Mouse (Mus musculus) C2C12 (cell line): ENCODE measurements around the gene Tcf25. TPM values are rescaled to one million over a fixed set of nuclear protein-coding genes. Genes with fewer than 3 reads are reported as not detected.
"Not testable (repeated sequence)": the region's sequence is repeated elsewhere in the genome, so short reads cannot be mapped to it uniquely, and the experiment has no call there.

Experiments
- H3K27me3 ChIP-seq: one replicate; pipeline ENCODE4 v1.6.1; 2011; ENCODE audit not compliant: control insufficient read depth, insufficient read depth, insufficient read length
- H3K36me3 ChIP-seq: one replicate; pipeline ENCODE4 v1.6.1; 2011; ENCODE audit not compliant: control insufficient read depth, insufficient read depth
- H3K4me3 ChIP-seq: one replicate; pipeline ENCODE4 v1.5.1; 2011; ENCODE audit warnings: mild to moderate bottlenecking, control low read depth; ENCODE audit not compliant: poor library complexity, insufficient read depth, severe bottlenecking
- H3K79me2 ChIP-seq: one replicate; pipeline ENCODE4 v1.6.1; 2011; ENCODE audit not compliant: control insufficient read depth, insufficient read depth
- H3K79me3 ChIP-seq: one replicate; pipeline ENCODE4 v1.6.1; 2011; ENCODE audit warnings: low read depth, control low read depth
- H3ac ChIP-seq: one replicate; pipeline ENCODE3; 2011; ENCODE audit warnings: low read depth; ENCODE audit not compliant: control insufficient read depth, insufficient read length
- CEBPB ChIP-seq: IDR thresholded peaks from one replicate; pipeline ENCODE4 v1.6.1; 2011; ENCODE audit warnings: low read depth, mild to moderate bottlenecking, control low read depth, moderate library complexity
- CTCF ChIP-seq: IDR thresholded peaks from one replicate; pipeline ENCODE4 v1.5.1; 2011; ENCODE audit not compliant: control insufficient read depth, insufficient read depth, insufficient read length
- FOSL1 ChIP-seq: IDR thresholded peaks from one replicate; pipeline ENCODE4 v1.8.0; 2011; ENCODE audit warnings: mild to moderate bottlenecking, low read length; ENCODE audit not compliant: poor library complexity, insufficient read depth, severe bottlenecking
- MAX ChIP-seq: IDR thresholded peaks from one replicate; pipeline ENCODE4 v1.6.1; 2011; ENCODE audit warnings: mild to moderate bottlenecking, control low read depth
- MYOD1 ChIP-seq: IDR thresholded peaks from one replicate; pipeline ENCODE4 v1.6.1; 2011; ENCODE audit warnings: low read depth; ENCODE audit not compliant: control insufficient read depth, insufficient read length
- MYOG ChIP-seq: IDR thresholded peaks from one replicate; pipeline ENCODE4 v1.6.1; 2011; ENCODE audit not compliant: control insufficient read depth, insufficient read length; ENCODE audit errors: extremely low read depth
- USF1 ChIP-seq: IDR thresholded peaks from one replicate; pipeline ENCODE4 v1.6.1; 2011; ENCODE audit warnings: low read depth, mild to moderate bottlenecking, control low read depth, moderate library complexity
- polyA plus RNA-seq: library from polyadenylated mRNA; unstranded; fragments of >200 nt; fragmentation: generic; extraction: Trizol; gene quantifications from one replicate; pipeline ENCODE4 v1.2.1, GENCODE M21; 2012; ENCODE audit warnings: missing spikeins

Gene Tcf25
- polyA plus RNA-seq, 1 experiment: 128 TPM

- H3K79me2 ChIP-seq: no peaks in the 10 kb centered on the region
- H3K36me3 ChIP-seq: no peaks in the 10 kb centered on the region
Measured at GRCm38 (mm10) chr8:123428939-123429721, 55.6 kb downstream of the Tcf25 start.

DNA sequence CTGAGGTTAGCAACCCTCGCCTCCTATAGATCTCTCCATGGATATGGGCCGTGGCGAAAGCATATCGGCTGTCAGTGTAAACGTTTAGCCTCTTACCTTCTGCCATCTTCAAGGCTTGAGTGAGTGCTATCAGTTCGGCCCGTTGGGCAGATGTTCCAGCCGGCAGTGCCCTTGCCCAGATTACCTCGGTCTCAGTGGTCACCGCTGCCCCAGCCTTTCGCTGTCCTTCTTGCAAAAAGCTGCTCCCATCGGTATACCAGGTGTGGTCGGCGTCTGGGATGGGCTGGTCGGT is 56.1 kb downstream of the Tcf25 start:
- H3K4me3 ChIP-seq, H3K27me3 ChIP-seq, H3ac ChIP-seq, H3K79me2 ChIP-seq, H3K79me3 ChIP-seq, H3K36me3 ChIP-seq: not testable (repeated sequence)

More at GRCm38 (mm10) chr8:123428939-123429721, 55.6 kb downstream of the Tcf25 start:
- Histone ChIP-seq H3K27me3 (no peaks in the 10 kb centered on the region), H3ac (no peak overlapping the region), H3K4me3 (no peak overlapping the region), H3K79me3 (no peaks in the 10 kb centered on the region)
- TF ChIP-seq MAX (no peak), MYOD1 (no peak), USF1 (no peak), CEBPB (no peak), CTCF (no peak), FOSL1 (no peak), MYOG (no peak)

DNA sequence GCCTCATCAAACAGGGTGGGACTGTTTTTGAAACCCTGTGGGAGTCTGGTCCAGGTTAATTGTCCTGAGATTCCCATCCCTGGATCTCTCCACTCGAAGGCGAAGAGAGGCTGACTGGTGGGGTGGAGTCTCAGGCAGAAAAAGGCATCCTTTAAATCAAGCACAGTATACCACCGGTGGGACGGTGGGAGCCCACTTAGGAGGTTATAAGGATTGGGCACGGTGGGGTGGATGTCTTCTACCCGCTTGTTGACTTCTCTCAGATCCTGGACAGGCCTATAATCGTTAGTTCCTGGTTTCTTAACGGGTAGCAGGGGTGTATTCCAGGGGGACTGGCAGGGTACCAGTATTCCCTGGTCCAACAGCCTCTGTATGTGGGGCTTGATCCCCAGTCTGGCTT is 57.4 kb downstream of the Tcf25 start:
- not testable (repeated sequence) for H3K79me2 ChIP-seq, H3K27me3 ChIP-seq, H3K79me3 ChIP-seq, H3K36me3 ChIP-seq, H3ac ChIP-seq, H3K4me3 ChIP-seq

DNA sequence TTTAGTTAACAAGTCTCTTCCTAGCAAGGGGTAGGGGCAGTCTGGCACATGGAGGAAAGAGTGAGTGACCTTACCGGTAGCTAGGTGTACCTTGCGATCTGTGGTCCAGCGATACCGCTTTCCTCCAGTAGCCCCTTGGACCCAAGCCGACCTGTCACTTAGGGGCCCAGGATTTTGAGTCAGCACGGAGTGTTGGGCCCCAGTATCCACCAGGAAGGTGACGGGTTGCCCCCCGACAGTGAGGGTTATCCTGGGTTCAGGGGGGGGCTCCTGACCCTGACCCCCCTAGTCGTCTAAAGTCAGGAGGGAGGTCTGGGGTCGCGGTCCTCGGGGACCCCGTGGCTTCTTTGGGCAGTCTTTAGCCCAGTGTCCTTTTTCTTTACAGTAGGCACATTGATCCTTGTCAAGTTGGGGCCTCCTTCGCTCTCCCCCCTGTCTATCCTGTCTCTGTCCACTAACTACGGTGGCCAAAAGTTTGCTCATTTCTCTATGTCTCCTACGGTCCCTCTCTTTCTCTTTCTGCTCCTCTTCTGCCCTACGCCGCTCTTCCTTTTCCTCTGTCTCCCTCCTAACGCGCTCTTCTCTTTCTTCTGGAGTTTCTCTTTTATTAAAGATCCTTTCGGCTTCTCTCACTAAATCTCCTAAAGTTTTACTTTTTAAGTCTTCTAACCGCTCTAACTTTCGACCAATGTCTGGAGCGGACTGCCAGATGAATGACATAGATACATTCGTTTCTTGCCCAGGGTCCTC is 58.2 kb downstream of the Tcf25 start:
- no peak for TF ChIP-seq MAX
- TF ChIP-seq FOSL1: no peak
- TF ChIP-seq MYOD1: no peak
- no peak for TF ChIP-seq USF1
- no peak for TF ChIP-seq CEBPB
- no peak for TF ChIP-seq CTCF
- no peak for TF ChIP-seq MYOG
- H3K36me3 ChIP-seq: no peaks in the 10 kb centered on the region
- no peak overlapping the region for H3ac ChIP-seq

DNA sequence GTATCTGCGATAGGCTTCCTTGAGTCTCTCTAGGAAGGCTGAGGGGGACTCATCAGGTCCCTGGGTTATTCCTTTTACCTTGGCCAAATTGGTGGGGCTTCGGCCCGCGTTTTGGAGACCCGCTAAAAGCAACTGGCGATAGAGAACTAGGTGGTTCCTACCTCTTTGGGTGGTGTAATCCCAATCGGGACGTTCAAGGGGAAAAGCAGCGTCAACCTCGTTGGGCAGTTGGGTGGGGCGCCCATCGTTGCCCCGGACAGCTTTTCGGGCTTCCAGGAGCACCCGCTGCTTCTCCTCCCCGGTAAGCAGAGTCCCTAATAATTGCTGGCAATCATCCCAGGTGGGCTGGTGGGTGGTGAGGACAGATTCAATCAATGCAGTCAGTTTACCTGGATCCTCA is 58.8 kb downstream of the Tcf25 start:
- Histone ChIP-seq H3K36me3 (no peaks in the 10 kb centered on the region), H3K4me3 (no peak overlapping the region), H3K79me3 (no peaks in the 10 kb centered on the region), H3ac (no peak overlapping the region), H3K27me3 (no peaks in the 10 kb centered on the region), H3K79me2 (no peaks in the 10 kb centered on the region)
- no peak for TF ChIP-seq CTCF
- TF ChIP-seq MYOD1: no peak
- no peak for TF ChIP-seq MAX
- no peak for TF ChIP-seq MYOG
- no peak for TF ChIP-seq USF1
- TF ChIP-seq CEBPB: no peak
- TF ChIP-seq FOSL1: no peak

More for the DNA sequence above, 58.2 kb downstream of the Tcf25 start:
- Histone ChIP-seq H3K79me3 (no peaks in the 10 kb centered on the region), H3K79me2 (no peaks in the 10 kb centered on the region), H3K27me3 (no peaks in the 10 kb centered on the region), H3K4me3 (no peak overlapping the region)

DNA sequence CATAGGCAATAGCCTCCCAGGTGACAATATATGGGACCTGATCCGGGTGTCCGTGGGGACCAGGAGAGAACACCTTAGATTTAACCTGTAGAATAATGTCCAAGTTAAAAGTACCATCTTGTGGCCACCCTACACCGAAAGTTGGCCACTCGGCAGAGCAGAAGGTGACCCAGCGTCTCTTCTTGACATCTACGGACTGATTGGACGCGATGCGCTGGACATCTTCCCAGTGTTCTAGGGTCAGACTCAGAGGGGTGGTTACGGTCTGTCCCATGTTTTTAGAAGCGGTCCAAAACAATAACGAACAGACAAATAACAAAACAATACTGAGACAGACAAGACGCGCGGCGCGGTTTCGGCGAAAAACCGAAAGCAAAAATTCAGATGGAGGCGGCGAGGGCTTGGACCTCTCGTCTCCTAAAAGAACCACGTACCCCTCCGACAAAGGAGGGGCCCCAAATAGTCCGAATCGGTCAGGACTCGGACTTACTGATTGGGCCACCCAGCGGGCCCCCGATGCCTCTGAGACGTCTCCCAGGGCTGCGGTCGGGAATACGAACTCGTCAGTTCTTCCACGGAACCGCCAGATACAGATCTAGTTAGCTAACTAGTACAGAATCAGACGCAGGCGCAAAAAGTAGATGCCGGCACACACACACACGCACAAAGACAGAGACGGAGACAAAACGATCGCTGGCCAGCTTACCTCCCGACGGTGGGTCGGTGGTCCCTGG is 59.9 kb downstream of the Tcf25 start:
- not testable (repeated sequence) for H3K4me3 ChIP-seq, H3K79me3 ChIP-seq, H3K36me3 ChIP-seq, H3K79me2 ChIP-seq, H3K27me3 ChIP-seq, H3ac ChIP-seq
